Mouse (Mus musculus): Measurements from ENCODE around the gene Siah3. TPM values are rescaled to one million over a fixed set of nuclear protein-coding genes. Genes with fewer than 3 reads are reported as not detected.

Gene Siah3
- polyA plus RNA-seq, 1 experiment from 2014 or later = not detected

- ATAC-seq (ENCODE audit: borderline replicate concordance, extremely low read depth, low FRiP score, low TSS enrichment) = peak; percentile 16; the same call in 1 of the 2 replicates
- no peaks in the 10 kb centered on the region for H3K27me3 ChIP-seq
- no peak overlapping the region for H3K4me2 ChIP-seq
- no peak overlapping the region for H3K27ac ChIP-seq
- no peak overlapping the region for H3K9ac ChIP-seq
- peaks cover 12% of the 10 kb centered on the region for H3K4me1 ChIP-seq
- 48% methylated on average over 10 of the region's 10 CpGs for WGBS
- no peaks in the 10 kb centered on the region for H3K36me3 ChIP-seq
- H3K4me3 ChIP-seq = no peak overlapping the region
- no peaks in the 10 kb centered on the region for H3K9me3 ChIP-seq
Measured at GRCm38 (mm10) chr14:75527464-75528190, 71.8 kb downstream of the Siah3 start.

GRCm38 (mm10) chr14:75530815-75531353, 75.1 kb downstream of the Siah3 start:
- H3K9me3 ChIP-seq = no peaks in the 10 kb centered on the region
- ATAC-seq (ENCODE audit: borderline replicate concordance, extremely low read depth, low FRiP score, low TSS enrichment) = no peak
- H3K27me3 ChIP-seq = no peaks in the 10 kb centered on the region
- H3K4me1 ChIP-seq = peaks cover 12% of the 10 kb centered on the region
- no peak overlapping the region for H3K4me2 ChIP-seq
- no peak overlapping the region for H3K4me3 ChIP-seq
- no peak overlapping the region for H3K9ac ChIP-seq
- H3K27ac ChIP-seq = no peak overlapping the region
- no peaks in the 10 kb centered on the region for H3K36me3 ChIP-seq
- WGBS = 82% methylated on average over 7 of the region's 7 CpGs

GRCm38 (mm10) chr14:75539205-75539604, 83.4 kb downstream of the Siah3 start:
- no peaks in the 10 kb centered on the region for H3K4me1 ChIP-seq
- no peak for ATAC-seq (ENCODE audit: borderline replicate concordance, extremely low read depth, low FRiP score, low TSS enrichment)
- no peak overlapping the region for H3K4me2 ChIP-seq
- H3K27me3 ChIP-seq = no peaks in the 10 kb centered on the region
- H3K9ac ChIP-seq = no peak overlapping the region
- H3K36me3 ChIP-seq = no peaks in the 10 kb centered on the region
- H3K27ac ChIP-seq = no peak overlapping the region
- no peak overlapping the region for H3K4me3 ChIP-seq
- H3K9me3 ChIP-seq = no peaks in the 10 kb centered on the region
- WGBS = 28% methylated on average over 2 of the region's 2 CpGs

DNA sequence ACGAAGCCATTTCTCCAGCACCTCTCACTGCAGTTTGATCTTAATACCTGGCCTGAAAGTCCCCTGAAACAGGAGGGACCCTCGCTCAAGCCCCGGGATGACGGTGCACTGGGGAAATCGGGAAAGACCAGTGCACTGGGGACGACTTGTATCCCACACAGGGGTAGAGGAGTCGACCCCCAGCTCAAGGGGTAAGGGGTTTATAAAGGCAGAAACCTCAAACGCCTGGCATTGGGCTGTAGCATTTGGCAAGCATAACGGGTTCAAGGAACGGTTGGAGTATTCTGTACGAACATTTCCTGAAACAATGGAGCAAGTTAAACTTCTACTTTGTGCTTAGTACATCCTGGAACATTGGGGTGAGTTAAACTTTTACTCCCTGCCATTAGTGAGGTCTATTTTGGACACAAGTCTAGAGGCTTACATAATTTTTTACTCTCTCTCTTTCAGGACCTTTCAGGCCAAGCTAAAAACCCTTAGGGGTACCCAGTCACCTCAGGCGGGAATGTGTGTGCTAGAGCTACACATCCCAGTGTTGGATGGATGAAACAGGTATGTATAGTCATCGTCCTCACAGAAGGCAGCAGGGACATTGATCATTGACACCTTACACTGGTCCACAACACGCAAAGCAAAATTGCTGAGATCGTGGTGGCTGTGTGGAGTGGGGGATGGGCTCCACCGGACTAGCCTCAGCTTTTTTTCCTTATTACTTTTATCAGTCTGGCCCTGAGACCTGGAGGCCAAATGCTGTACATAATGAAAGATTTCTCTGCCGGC, 84.6 kb downstream of the Siah3 start:
- H3K4me1 ChIP-seq = no peaks in the 10 kb centered on the region
- H3K4me3 ChIP-seq = no peak overlapping the region
- H3K9ac ChIP-seq = no peak overlapping the region
- no peaks in the 10 kb centered on the region for H3K9me3 ChIP-seq
- H3K36me3 ChIP-seq = no peaks in the 10 kb centered on the region
- no peak for ATAC-seq (ENCODE audit: borderline replicate concordance, extremely low read depth, low FRiP score, low TSS enrichment)
- H3K27me3 ChIP-seq = no peaks in the 10 kb centered on the region
- H3K27ac ChIP-seq = no peak overlapping the region
- no peak overlapping the region for H3K4me2 ChIP-seq
- WGBS = 60% methylated on average over 17 of the region's 17 CpGs

GRCm38 (mm10) chr14:75540996-75541350, 85.2 kb downstream of the Siah3 start:
- Histone ChIP-seq H3K4me1 (no peaks in the 10 kb centered on the region), H3K27ac (no peak overlapping the region), H3K36me3 (no peaks in the 10 kb centered on the region), H3K9ac (no peak overlapping the region), H3K27me3 (no peaks in the 10 kb centered on the region), H3K9me3 (no peaks in the 10 kb centered on the region), H3K4me3 (no peak overlapping the region), H3K4me2 (no peak overlapping the region)
- WGBS = 26% methylated on average over 5 of the region's 5 CpGs
- ATAC-seq (ENCODE audit: borderline replicate concordance, extremely low read depth, low FRiP score, low TSS enrichment) = no peak

DNA sequence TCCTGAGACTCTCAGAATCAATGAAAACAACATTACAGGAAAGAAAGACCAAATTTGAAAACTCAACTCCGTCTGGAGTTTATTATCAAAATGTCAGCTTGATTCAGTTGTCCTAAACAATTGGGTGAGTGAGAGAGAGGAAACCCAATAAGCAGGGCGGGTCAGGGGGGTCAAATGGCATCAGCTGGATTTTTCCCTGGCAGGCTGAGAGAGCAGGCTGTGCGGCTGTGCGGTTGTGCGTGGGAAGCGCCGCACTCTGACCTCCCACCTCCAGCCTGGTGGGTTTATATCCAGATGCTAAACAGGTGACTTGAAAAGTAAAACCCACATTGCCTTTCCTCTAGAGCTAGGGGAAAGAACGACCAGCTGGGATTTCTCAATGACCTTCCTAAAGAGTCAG, 85.9 kb downstream of the Siah3 start:
- H3K4me1 ChIP-seq = no peaks in the 10 kb centered on the region
- 23% methylated on average over 8 of the region's 8 CpGs for WGBS
- ATAC-seq (ENCODE audit: borderline replicate concordance, extremely low read depth, low FRiP score, low TSS enrichment) = no peak
- H3K27me3 ChIP-seq = no peaks in the 10 kb centered on the region
- no peak overlapping the region for H3K4me2 ChIP-seq
- no peaks in the 10 kb centered on the region for H3K36me3 ChIP-seq
- no peaks in the 10 kb centered on the region for H3K9me3 ChIP-seq
- H3K27ac ChIP-seq = no peak overlapping the region
- H3K9ac ChIP-seq = no peak overlapping the region
- H3K4me3 ChIP-seq = no peak overlapping the region

DNA sequence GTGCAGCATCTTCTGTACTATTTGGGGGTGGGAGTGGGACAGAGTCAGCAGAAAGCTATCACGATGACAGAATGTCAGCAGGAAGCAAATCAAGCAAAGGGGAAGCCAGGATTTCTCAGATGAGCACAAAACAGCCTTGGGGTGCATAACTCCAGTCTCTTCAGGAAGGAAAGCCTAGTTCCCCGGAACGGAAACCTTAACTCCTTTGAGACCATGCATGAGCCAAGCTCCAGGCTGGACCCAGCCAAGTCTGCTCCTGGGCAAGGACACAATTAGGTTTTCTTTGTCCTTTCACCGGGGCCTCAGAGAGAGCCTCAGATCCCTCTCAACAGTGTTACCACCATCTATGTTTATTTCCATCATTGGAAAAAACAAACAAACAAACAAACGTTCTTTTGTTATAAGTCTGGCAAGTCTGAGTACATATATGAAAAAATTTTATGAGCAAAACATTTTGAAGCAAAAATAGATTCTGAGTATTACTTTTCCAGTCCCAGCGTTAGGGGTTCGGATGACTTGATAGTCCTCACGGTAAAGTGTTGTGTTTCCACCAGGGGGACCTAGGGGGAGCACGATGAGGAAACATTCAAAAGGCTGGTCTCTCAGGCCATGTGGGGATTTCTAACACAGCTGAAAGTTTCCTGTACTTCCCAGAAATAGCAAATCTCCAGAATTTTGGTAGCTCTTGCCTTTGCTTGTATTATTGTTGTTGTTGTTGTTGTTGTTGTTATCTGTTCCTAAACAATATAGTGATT, 106.0 kb downstream of the Siah3 start:
- 44% methylated on average over 9 of the region's 9 CpGs for WGBS

DNA sequence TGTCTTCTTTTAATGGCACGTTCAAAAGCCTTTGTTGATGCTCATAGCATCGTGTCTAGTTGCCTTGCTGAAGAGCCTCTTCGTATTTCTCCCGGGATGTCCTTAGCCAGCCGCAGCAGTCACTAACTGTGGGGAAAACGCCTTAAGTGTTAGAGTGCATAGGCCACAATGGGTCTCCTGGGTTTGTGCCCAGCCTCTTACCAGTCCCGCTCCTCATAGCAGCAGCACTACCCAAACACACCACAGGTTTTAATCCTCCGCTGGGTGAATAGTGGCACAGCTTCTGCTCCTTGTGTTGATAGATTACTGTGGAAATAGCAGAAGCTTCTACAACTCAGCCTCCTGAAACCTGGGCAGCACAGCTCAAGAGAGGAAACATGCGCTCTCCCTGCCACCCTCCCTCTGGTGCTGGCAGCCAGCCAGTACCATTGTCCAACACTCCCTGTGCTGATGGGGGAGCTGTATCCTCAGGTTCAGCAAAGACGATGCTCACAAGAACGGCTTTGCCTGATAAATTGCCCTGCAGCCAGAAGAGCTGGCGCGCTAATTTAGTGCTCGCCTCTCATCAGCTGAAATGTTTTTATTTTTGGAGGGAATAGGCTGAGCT, 109.9 kb downstream of the Siah3 start:
- Histone ChIP-seq H3K36me3 (no peaks in the 10 kb centered on the region), H3K9ac (no peak overlapping the region), H3K4me3 (no peak overlapping the region), H3K9me3 (no peaks in the 10 kb centered on the region), H3K4me1 (no peaks in the 10 kb centered on the region), H3K27me3 (no peaks in the 10 kb centered on the region), H3K4me2 (no peak overlapping the region), H3K27ac (no peak overlapping the region)
- WGBS = 61% methylated on average over 14 of the region's 14 CpGs
- ATAC-seq (ENCODE audit: borderline replicate concordance, extremely low read depth, low FRiP score, low TSS enrichment) = no peak

More for the DNA sequence above, 106.0 kb downstream of the Siah3 start:
- H3K4me1 ChIP-seq = no peaks in the 10 kb centered on the region
- H3K4me2 ChIP-seq = no peak overlapping the region
- no peak for ATAC-seq (ENCODE audit: borderline replicate concordance, extremely low read depth, low FRiP score, low TSS enrichment)
- H3K9me3 ChIP-seq = no peaks in the 10 kb centered on the region
- no peak overlapping the region for H3K4me3 ChIP-seq
- H3K9ac ChIP-seq = no peak overlapping the region
- no peak overlapping the region for H3K27ac ChIP-seq
- no peaks in the 10 kb centered on the region for H3K36me3 ChIP-seq
- no peaks in the 10 kb centered on the region for H3K27me3 ChIP-seq

- WGBS = 72% methylated on average over 3 of the region's 3 CpGs
- Histone ChIP-seq H3K4me2 (no peak overlapping the region), H3K9me3 (no peaks in the 10 kb centered on the region), H3K27ac (no peak overlapping the region), H3K27me3 (no peaks in the 10 kb centered on the region), H3K4me3 (no peak overlapping the region), H3K36me3 (no peaks in the 10 kb centered on the region), H3K4me1 (no peaks in the 10 kb centered on the region), H3K9ac (no peak overlapping the region)
- ATAC-seq (ENCODE audit: borderline replicate concordance, extremely low read depth, low FRiP score, low TSS enrichment) = no peak
Measured at GRCm38 (mm10) chr14:75566303-75566702, 110.5 kb downstream of the Siah3 start.

- H3K27me3 ChIP-seq = no peaks in the 10 kb centered on the region
- no peak overlapping the region for H3K4me3 ChIP-seq
- H3K4me2 ChIP-seq = no peak overlapping the region
- H3K4me1 ChIP-seq = no peaks in the 10 kb centered on the region
- no peak for ATAC-seq (ENCODE audit: borderline replicate concordance, extremely low read depth, low FRiP score, low TSS enrichment)
- no peak overlapping the region for H3K9ac ChIP-seq
- H3K9me3 ChIP-seq = no peaks in the 10 kb centered on the region
- H3K36me3 ChIP-seq = no peaks in the 10 kb centered on the region
- 72% methylated on average over 6 of the region's 6 CpGs for WGBS
- no peak overlapping the region for H3K27ac ChIP-seq
Measured at GRCm38 (mm10) chr14:75579010-75579409, 123.2 kb downstream of the Siah3 start.
